Comparison of ENCODE assay signal across 8 mouse cellular contexts in genomic region chr12:102758936-102759335, GRCm38 (mm10). TPM values are rescaled to one million over a fixed set of nuclear protein-coding genes. Genes with fewer than 3 reads are reported as not detected.
DNase-seq lines count a peak whose midpoint lies in the region; ATAC-seq lines count a peak whose summit lies in the region.

No protein-coding gene starts in this region.

- H3K9ac ChIP-seq in kidney, embryonic 14.5 days (ENCODE audit: low read depth, low read length), result peak overlapping the region; percentile 65
- H3K9ac ChIP-seq in hindbrain, embryonic 16.5 days (ENCODE audit: low read depth, low read length), result peak overlapping the region; percentile 84
- peak overlapping the region; percentile 83 for H3K9ac ChIP-seq in midbrain, embryonic 15.5 days

- H3K9me3 ChIP-seq in kidney, embryonic 14.5 days (ENCODE audit: control insufficient read depth, low read length), result no peaks in the 10 kb centered on the region
- no peaks in the 10 kb centered on the region for H3K9me3 ChIP-seq in hindbrain, embryonic 16.5 days (ENCODE audit: control insufficient read depth, low read length)
- H3K9me3 ChIP-seq in midbrain, embryonic 15.5 days, result no peaks in the 10 kb centered on the region

- H3K4me2 ChIP-seq in kidney, embryonic 14.5 days (replicated peaks; ENCODE audit: low read depth, low read length), result peak overlapping the region; percentile 89
- H3K4me2 ChIP-seq in hindbrain, embryonic 16.5 days (ENCODE audit: low read length), result peak overlapping the region; percentile 93
- H3K4me2 ChIP-seq in midbrain, embryonic 15.5 days, result peak overlapping the region; percentile 81

- WGBS in kidney, embryonic 14.5 days, result under 1% methylated on average over 5 of the region's 5 CpGs
- 0% methylated on average over 5 of the region's 5 CpGs for WGBS in hindbrain, embryonic 16.5 days
- WGBS in midbrain, embryonic 15.5 days, result 1% methylated on average over 5 of the region's 5 CpGs

- peaks cover 18% of the 10 kb centered on the region for H3K4me1 ChIP-seq in kidney, embryonic 14.5 days (ENCODE audit: control insufficient read depth, insufficient read depth, low read length)
- peaks cover 6% of the 10 kb centered on the region; the same call in 1 of the 2 replicates for H3K4me1 ChIP-seq in brown adipose tissue, adult 24 weeks (ENCODE audit: control insufficient read depth, insufficient read depth, insufficient read length, low read length)
- H3K4me1 ChIP-seq in hindbrain, embryonic 16.5 days (ENCODE audit: control insufficient read depth, insufficient read depth, low read depth, low read length), result peaks cover 20% of the 10 kb centered on the region
- peaks cover 33% of the 10 kb centered on the region for H3K4me1 ChIP-seq in midbrain, embryonic 15.5 days

- peak overlapping the region; percentile 57 for H3K4me3 ChIP-seq in kidney, embryonic 14.5 days (ENCODE audit: low read length)
- H3K4me3 ChIP-seq in brown adipose tissue, adult 24 weeks (ENCODE audit: insufficient read depth, low read depth, low read length), result peak overlapping the region; percentile 98
- H3K4me3 ChIP-seq in hindbrain, embryonic 16.5 days (ENCODE audit: low read length), result peak overlapping the region; percentile 82
- H3K4me3 ChIP-seq in midbrain, embryonic 15.5 days, result peak overlapping the region; percentile 85

- H3K27ac ChIP-seq in kidney, embryonic 14.5 days (ENCODE audit: low read depth, low read length), result peak overlapping the region; percentile 83; the same call in 1 of the 2 replicates
- H3K27ac ChIP-seq in brown adipose tissue, adult 24 weeks (replicated peaks; ENCODE audit: low read depth, low read length), result peak overlapping the region; percentile 80
- H3K27ac ChIP-seq in hindbrain, embryonic 16.5 days (ENCODE audit: low read depth, low read length), result no peak overlapping the region
- H3K27ac ChIP-seq in midbrain, embryonic 15.5 days, result no peak overlapping the region

- no peaks in the 10 kb centered on the region for H3K27me3 ChIP-seq in kidney, embryonic 14.5 days (ENCODE audit: control insufficient read depth, insufficient read depth, low read length)
- H3K27me3 ChIP-seq in hindbrain, embryonic 16.5 days (replicated peaks; ENCODE audit: control insufficient read depth, insufficient read depth, low read length), result no peaks in the 10 kb centered on the region
- H3K27me3 ChIP-seq in midbrain, embryonic 15.5 days (replicated peaks), result no peaks in the 10 kb centered on the region

- no peak for DNase-seq in kidney, adult 18-20 months
- no peak for DNase-seq in cerebellum, postnatal 36 days

- peaks cover 13% of the 10 kb centered on the region; the same call in 1 of the 2 replicates for H3K36me3 ChIP-seq in kidney, embryonic 14.5 days (ENCODE audit: control insufficient read depth, insufficient read depth, low read length)
- peaks cover 2% of the 10 kb centered on the region; the same call in 1 of the 2 replicates for H3K36me3 ChIP-seq in hindbrain, embryonic 16.5 days (ENCODE audit: control insufficient read depth, insufficient read depth, low read length)
- H3K36me3 ChIP-seq in midbrain, embryonic 15.5 days (replicated peaks), result peaks cover 4% of the 10 kb centered on the region; the same call in 1 of the 2 replicates

- ATAC-seq in kidney, embryonic 14.5 days (ENCODE audit: low FRiP score, low TSS enrichment), result no peak
- no peak for ATAC-seq in hindbrain, embryonic 16.5 days
- no peak for ATAC-seq in midbrain, embryonic 15.5 days (replicated peaks)
- ATAC-seq in frontal cortex, adult (ENCODE audit: low TSS enrichment), result no peak
- ATAC-seq in activated CD4-positive, CD25-positive, alpha-beta regulatory T cell, adult 4 months, result no peak

RNA-seq across cellular contexts. Expression of gene Gm20604, which starts 0.5 kb away (rescaled TPM):
- polyA plus RNA-seq in kidney, embryonic 14.5 days (2014; fragmentation: Nextera tagmentation; extraction: Ambion mirVana), result 25.8 TPM in 2 replicates
- 5.1 and 5.8 TPM in 2 replicates for polyA plus RNA-seq in brown adipose tissue, adult 24 weeks (2012; ENCODE audit: insufficient read depth, insufficient read length, missing spikeins)
- 46.1 and 48.8 TPM in 2 replicates for polyA plus RNA-seq in hindbrain, embryonic 16.5 days (2015; fragmentation: Nextera tagmentation; extraction: Ambion mirVana)
- polyA plus RNA-seq in midbrain, embryonic 15.5 days (2015; fragmentation: Nextera tagmentation; extraction: Ambion mirVana), result 47.9 and 48.7 TPM in 2 replicates
- 1 to 10 TPM; 7.1 to 9.1 TPM for polyA plus RNA-seq in activated CD4-positive, CD25-positive, alpha-beta regulatory T cell, adult 4 months (2017; shearing (Covaris generic))

RNA-seq across cellular contexts. Expression of gene Ubr7, which starts 1.2 kb away (rescaled TPM):
- 33.7 and 53.7 TPM in 2 replicates for polyA plus RNA-seq in kidney, embryonic 14.5 days (2014; fragmentation: Nextera tagmentation; extraction: Ambion mirVana)
- 12.9 and 14.5 TPM in 2 replicates for polyA plus RNA-seq in brown adipose tissue, adult 24 weeks (2012; ENCODE audit: insufficient read depth, insufficient read length, missing spikeins)
- 34.7 and 38.9 TPM in 2 replicates for polyA plus RNA-seq in hindbrain, embryonic 16.5 days (2015; fragmentation: Nextera tagmentation; extraction: Ambion mirVana)
- polyA plus RNA-seq in midbrain, embryonic 15.5 days (2015; fragmentation: Nextera tagmentation; extraction: Ambion mirVana), result 35.1 and 35.9 TPM in 2 replicates
- polyA plus RNA-seq in activated CD4-positive, CD25-positive, alpha-beta regulatory T cell, adult 4 months (2017; shearing (Covaris generic)), result 10 to 100 TPM; 23.8 to 24.3 TPM

RNA-seq across cellular contexts. Expression of gene Gon7, which starts 1.3 kb away (rescaled TPM):
- polyA plus RNA-seq in kidney, embryonic 14.5 days (2014; fragmentation: Nextera tagmentation; extraction: Ambion mirVana), result 34.7 and 38.1 TPM in 2 replicates
- polyA plus RNA-seq in brown adipose tissue, adult 24 weeks (2012; ENCODE audit: insufficient read depth, insufficient read length, missing spikeins), result 7.5 and 8.8 TPM in 2 replicates
- polyA plus RNA-seq in hindbrain, embryonic 16.5 days (2015; fragmentation: Nextera tagmentation; extraction: Ambion mirVana), result 38.7 and 45.2 TPM in 2 replicates
- 46.7 and 51.0 TPM in 2 replicates for polyA plus RNA-seq in midbrain, embryonic 15.5 days (2015; fragmentation: Nextera tagmentation; extraction: Ambion mirVana)
- polyA plus RNA-seq in activated CD4-positive, CD25-positive, alpha-beta regulatory T cell, adult 4 months (2017; shearing (Covaris generic)), result 10 to 100 TPM; 28.3 to 29.3 TPM

RNA-seq across cellular contexts. Expression of gene Gm28051, which starts 1.4 kb away (rescaled TPM):
- not detected in 2 replicates for polyA plus RNA-seq in kidney, embryonic 14.5 days (2014; fragmentation: Nextera tagmentation; extraction: Ambion mirVana)
- not detected in 2 replicates for polyA plus RNA-seq in brown adipose tissue, adult 24 weeks (2012; ENCODE audit: insufficient read depth, insufficient read length, missing spikeins)
- polyA plus RNA-seq in hindbrain, embryonic 16.5 days (2015; fragmentation: Nextera tagmentation; extraction: Ambion mirVana), result not detected in 2 replicates
- not detected in 2 replicates for polyA plus RNA-seq in midbrain, embryonic 15.5 days (2015; fragmentation: Nextera tagmentation; extraction: Ambion mirVana)
- polyA plus RNA-seq in activated CD4-positive, CD25-positive, alpha-beta regulatory T cell, adult 4 months (2017; shearing (Covaris generic)), result not detected

RNA-seq across cellular contexts. Expression of gene Tmem251, which starts 15.4 kb away (rescaled TPM):
- 11.9 and 12.1 TPM in 2 replicates for polyA plus RNA-seq in kidney, embryonic 14.5 days (2014; fragmentation: Nextera tagmentation; extraction: Ambion mirVana)
- polyA plus RNA-seq in brown adipose tissue, adult 24 weeks (2012; ENCODE audit: insufficient read depth, insufficient read length, missing spikeins), result 3.5 and 4.7 TPM in 2 replicates
- polyA plus RNA-seq in hindbrain, embryonic 16.5 days (2015; fragmentation: Nextera tagmentation; extraction: Ambion mirVana), result 9.9 and 11.8 TPM in 2 replicates
- polyA plus RNA-seq in midbrain, embryonic 15.5 days (2015; fragmentation: Nextera tagmentation; extraction: Ambion mirVana), result 11.9 and 13.2 TPM in 2 replicates
- polyA plus RNA-seq in activated CD4-positive, CD25-positive, alpha-beta regulatory T cell, adult 4 months (2017; shearing (Covaris generic)), result 10 to 100 TPM in 1 of 2 experiments, 1 to 10 TPM in 1; 8.5 to 10.1 TPM

Comparison
In these comparisons a context has a peak if more than half of its experiments do, and no peak if none do; other contexts are left out.
1. H3K27ac ChIP-seq: peak in kidney, embryonic 14.5 days (single experiment) and brown adipose tissue, adult 24 weeks (single experiment); none in hindbrain, embryonic 16.5 days (single experiment) and midbrain, embryonic 15.5 days (single experiment).
2. Peak in every context shown above with its lines, with median percentiles within 50 percentile points of each other: H3K4me2 ChIP-seq, H3K4me3 ChIP-seq and H3K9ac ChIP-seq.